In genomic region chr1:39936332-39936802, GRCm38 (mm10) we compare ENCODE assay signal across 8 mouse cellular contexts. TPM values are rescaled to one million over a fixed set of nuclear protein-coding genes. Genes with fewer than 3 reads are reported as not detected.
A peak's percentile ranks its signal among the peaks of the same experiment; 100 is the strongest.
DNase-seq lines count a peak whose midpoint lies in the region; ATAC-seq lines count a peak whose summit lies in the region.

No protein-coding gene starts in this region.

- peaks cover 84% of the 10 kb centered on the region for H3K4me1 ChIP-seq in hindbrain, embryonic 16.5 days (ENCODE audit: control insufficient read depth, insufficient read depth, low read depth, low read length)

- peak overlapping the region; percentile 56 for H3K4me2 ChIP-seq in hindbrain, embryonic 16.5 days (ENCODE audit: low read length)

- peak; percentile 53 for ATAC-seq in hindbrain, embryonic 16.5 days

- under 1% methylated on average over 13 of the region's 13 CpGs for WGBS in hindbrain, embryonic 16.5 days

- H3K36me3 ChIP-seq in hindbrain, embryonic 16.5 days (ENCODE audit: control insufficient read depth, insufficient read depth, low read length): no peaks in the 10 kb centered on the region

- H3K27ac ChIP-seq in hindbrain, embryonic 16.5 days (ENCODE audit: low read depth, low read length): 0 out of 2 replicates have a peak overlapping the region, but pooled peaks have one; percentile 36

- H3K27me3 ChIP-seq in hindbrain, embryonic 16.5 days (replicated peaks; ENCODE audit: control insufficient read depth, insufficient read depth, low read length): no peaks in the 10 kb centered on the region

- peak; percentile 90 for DNase-seq in T-cell, adult 2 months (ENCODE audit: low spot score)
- peak; percentile 77 to 78 for DNase-seq in cerebellum, postnatal 36 days
- peak; percentile 90 for DNase-seq in gastrocnemius, adult 18-20 months (ENCODE audit: low spot score)
- peak; percentile 87 for DNase-seq in left cerebral cortex, adult 11 months (ENCODE audit: low spot score)
- peak; percentile 95 for DNase-seq in lung, postnatal 36 days
- peak; percentile 90 for DNase-seq in retina, embryonic 14.5 days (ENCODE audit: low spot score)
- DNase-seq in thymus, postnatal 36 days: peak; percentile 84 to 86

- H3K9me3 ChIP-seq in hindbrain, embryonic 16.5 days (ENCODE audit: control insufficient read depth, low read length): no peaks in the 10 kb centered on the region

- peak overlapping the region; percentile 32; the same call in 1 of the 2 replicates for H3K9ac ChIP-seq in hindbrain, embryonic 16.5 days (ENCODE audit: low read depth, low read length)

- H3K4me3 ChIP-seq in hindbrain, embryonic 16.5 days (ENCODE audit: low read length): peak overlapping the region; percentile 31

RNA-seq across cellular contexts. Expression of gene Map4k4, which starts 35.7 kb away (rescaled TPM):
- total RNA-seq in gastrocnemius, adult 18-20 months (2021): 10 to 100 TPM; 15.2 to 20.9 TPM
- 21.7 and 22.1 TPM in 2 replicates for polyA plus RNA-seq in hindbrain, embryonic 16.5 days (2015; fragmentation: Nextera tagmentation; extraction: Ambion mirVana)

Comparison
In these comparisons a context has a peak if more than half of its experiments do, and no peak if none do; other contexts are left out.
1. Peak in every context shown above with its lines: DNase-seq, ATAC-seq, H3K4me3 ChIP-seq and H3K27ac ChIP-seq.